Mouse (Mus musculus) lung, embryonic 16.5 days (tissue): ENCODE measurements at regions not wholly inside any gene's neighbourhood (a gene's known extent, or its start where the extent isn't known, plus 50 kb on each side); places are given as distances from the start of the nearest gene placed in this dataset.
A peak's percentile ranks its signal among the peaks of the same experiment; 100 is the strongest.

Source experiments
- ATAC-seq: fragments of 200-750 bp; cut with Nextera tagmentation; 2 replicates; pipeline ENCODE4 v1.8.0; 2017; ENCODE audit warnings: low read depth, mild to moderate bottlenecking, moderate library complexity
- H3K27ac ChIP-seq: fragments of 300-500 bp; sonication (generic); 2 replicates; pipeline ENCODE4 v1.5.1; 2014; ENCODE audit warnings: mild to moderate bottlenecking, control low read depth, low read length
- H3K27me3 ChIP-seq: fragments of 300-500 bp; sonication (generic); 2 replicates; pipeline ENCODE4 v1.6.1; 2014; ENCODE audit warnings: low read depth, low read length, mixed read lengths; ENCODE audit not compliant: control insufficient read depth, insufficient read depth
- H3K36me3 ChIP-seq: fragments of 300-500 bp; sonication (generic); 2 replicates; pipeline ENCODE4 v1.6.1; 2014; ENCODE audit warnings: low read length; ENCODE audit not compliant: control insufficient read depth, insufficient read depth
- H3K4me1 ChIP-seq: fragments of 300-500 bp; sonication (generic); replicated peaks from 2 replicates; pipeline ENCODE4 v1.6.1; 2014; ENCODE audit warnings: low read length, mixed read lengths; ENCODE audit not compliant: control insufficient read depth, insufficient read depth
- H3K4me2 ChIP-seq: fragments of 300-500 bp; sonication (generic); 2 replicates; pipeline ENCODE4 v1.6.1; 2014; ENCODE audit warnings: low read depth, low read length, control low read depth
- H3K4me3 ChIP-seq: fragments of 300-500 bp; sonication (generic); 2 replicates; pipeline ENCODE4 v1.5.1; 2014; ENCODE audit warnings: mild to moderate bottlenecking, low read length, control low read depth
- H3K9ac ChIP-seq: fragments of 300-500 bp; sonication (generic); 2 replicates; pipeline ENCODE4 v1.6.1; 2014; ENCODE audit warnings: low read length, control low read depth
- H3K9me3 ChIP-seq: fragments of 300-500 bp; sonication (generic); 2 replicates; pipeline ENCODE4 v1.6.1; 2016; ENCODE audit warnings: low read length; ENCODE audit not compliant: control insufficient read depth
- WGBS: fragments of 180-500 bp; shearing (Covaris S2); extraction: QIAGEN DNeasy Blood & Tissue Kit; methylation state at CpG from one replicate; pipeline ENCODE4 v1.1.7; 2014; 5-methylcytosine and 5-hydroxymethylcytosine counted together

DNA sequence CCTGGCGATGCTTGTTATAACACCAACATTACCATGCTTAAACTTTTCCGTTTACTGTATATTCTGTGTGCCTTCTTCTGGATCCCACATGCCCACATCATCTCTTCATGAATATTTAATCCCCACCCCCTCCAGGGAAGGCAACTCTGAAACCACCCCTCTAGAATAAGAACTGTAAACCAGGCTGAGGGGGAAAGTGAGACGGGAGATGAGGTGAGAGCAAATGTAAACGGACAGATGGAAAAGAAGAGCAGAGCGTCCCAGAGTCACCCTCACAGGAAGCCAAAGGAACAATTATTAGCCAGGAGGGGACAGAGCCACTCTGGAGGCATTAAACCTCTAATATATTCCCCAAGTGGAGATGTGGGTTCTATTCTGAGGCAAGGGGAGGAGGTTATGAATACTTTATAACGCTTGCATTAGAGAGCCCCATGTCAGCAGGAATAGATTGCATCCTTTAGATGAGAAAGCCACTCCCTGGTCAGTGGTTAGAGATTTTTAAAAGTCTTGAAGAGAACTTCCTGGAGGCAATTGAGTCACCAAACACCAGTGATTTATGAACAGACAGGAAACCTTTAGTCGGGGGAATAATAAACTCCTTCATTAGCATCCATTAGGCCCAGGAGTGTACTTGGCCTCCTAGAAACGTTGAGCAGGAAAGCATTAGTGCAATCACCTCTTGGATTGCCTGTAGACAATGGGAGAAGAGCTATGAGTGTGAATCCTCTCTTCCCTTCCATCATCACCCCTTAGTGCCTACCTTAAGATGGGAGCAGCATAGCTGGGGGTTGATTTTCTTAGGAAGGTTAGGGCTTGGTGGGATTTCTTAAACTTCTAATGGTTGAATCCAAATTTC is 220.1 kb downstream of the Elavl2 start:
- Histone ChIP-seq H3K4me1 (no peaks in the 10 kb centered on the region), H3K36me3 (no peaks in the 10 kb centered on the region), H3K9me3 (no peaks in the 10 kb centered on the region), H3K4me3 (no peak overlapping the region), H3K9ac (no peak overlapping the region), H3K27me3 (no peaks in the 10 kb centered on the region), H3K4me2 (no peak overlapping the region), H3K27ac (no peak overlapping the region)
- ATAC-seq = no peak
- 44% methylated on average over 8 of the region's 8 CpGs for WGBS

DNA sequence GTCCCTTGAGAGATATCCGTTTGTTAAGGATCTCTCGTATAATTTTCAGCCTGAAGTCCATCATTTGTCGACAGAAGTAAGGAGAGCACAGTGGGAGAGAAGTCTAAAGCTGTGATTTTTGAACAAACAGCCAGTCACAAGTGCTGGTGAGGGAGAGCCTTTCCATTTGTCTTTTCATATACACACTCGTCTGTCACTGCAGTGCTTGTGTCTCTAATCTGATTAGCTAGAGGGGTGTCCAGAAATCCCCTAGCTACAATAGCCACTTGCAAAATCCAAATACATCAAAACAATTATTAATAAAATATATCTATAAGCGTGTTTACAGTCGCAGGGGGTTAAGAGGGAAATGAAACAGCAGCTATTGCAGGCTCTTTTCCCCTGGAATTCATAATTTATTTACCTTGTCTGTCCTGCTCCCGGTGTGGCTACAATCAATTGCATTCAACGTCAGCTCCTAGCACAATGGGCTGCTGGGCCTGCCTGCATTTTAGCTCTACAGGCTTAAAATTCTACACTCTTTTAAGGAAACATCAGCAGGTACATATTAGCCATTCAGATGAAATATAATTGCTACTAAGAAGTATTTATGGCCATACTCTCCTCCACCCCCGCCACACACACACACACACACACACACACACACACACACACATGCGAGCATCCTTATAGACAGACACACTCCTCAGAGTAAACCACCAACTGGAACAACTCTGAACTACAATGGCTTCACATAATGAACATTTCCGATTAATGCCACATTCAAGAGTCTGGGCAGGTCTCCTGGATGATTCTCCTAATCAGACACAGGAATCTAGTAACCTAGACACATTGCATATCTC is 236.1 kb downstream of the Elavl2 start:
- H3K9me3 ChIP-seq = no peaks in the 10 kb centered on the region
- H3K4me2 ChIP-seq = no peak overlapping the region
- no peak for ATAC-seq
- no peaks in the 10 kb centered on the region for H3K36me3 ChIP-seq
- H3K27me3 ChIP-seq = no peaks in the 10 kb centered on the region
- H3K4me3 ChIP-seq = no peak overlapping the region
- H3K4me1 ChIP-seq = no peaks in the 10 kb centered on the region
- 50% methylated on average over 11 of the region's 11 CpGs for WGBS
- no peak overlapping the region for H3K9ac ChIP-seq
- no peak overlapping the region for H3K27ac ChIP-seq

GRCm38 (mm10) chr4:91157047-91157446 is 243.5 kb downstream of the Elavl2 start:
- no peaks in the 10 kb centered on the region for H3K27me3 ChIP-seq
- no peaks in the 10 kb centered on the region for H3K4me1 ChIP-seq
- no peaks in the 10 kb centered on the region for H3K36me3 ChIP-seq
- no peak overlapping the region for H3K9ac ChIP-seq
- H3K9me3 ChIP-seq = no peaks in the 10 kb centered on the region
- 54% methylated on average over 7 of the region's 7 CpGs for WGBS
- H3K27ac ChIP-seq = no peak overlapping the region
- no peak overlapping the region for H3K4me3 ChIP-seq
- H3K4me2 ChIP-seq = no peak overlapping the region
- peak; percentile 43; the same call in 1 of the 2 replicates for ATAC-seq

GRCm38 (mm10) chr4:91144666-91145065 is 255.9 kb downstream of the Elavl2 start:
- WGBS = 36% methylated on average over 7 of the region's 7 CpGs
- H3K4me1 ChIP-seq = no peaks in the 10 kb centered on the region
- no peak overlapping the region for H3K9ac ChIP-seq
- no peak overlapping the region for H3K27ac ChIP-seq
- H3K27me3 ChIP-seq = no peaks in the 10 kb centered on the region
- no peak for ATAC-seq
- H3K4me2 ChIP-seq = no peak overlapping the region
- no peaks in the 10 kb centered on the region for H3K9me3 ChIP-seq
- no peaks in the 10 kb centered on the region for H3K36me3 ChIP-seq
- no peak overlapping the region for H3K4me3 ChIP-seq

DNA sequence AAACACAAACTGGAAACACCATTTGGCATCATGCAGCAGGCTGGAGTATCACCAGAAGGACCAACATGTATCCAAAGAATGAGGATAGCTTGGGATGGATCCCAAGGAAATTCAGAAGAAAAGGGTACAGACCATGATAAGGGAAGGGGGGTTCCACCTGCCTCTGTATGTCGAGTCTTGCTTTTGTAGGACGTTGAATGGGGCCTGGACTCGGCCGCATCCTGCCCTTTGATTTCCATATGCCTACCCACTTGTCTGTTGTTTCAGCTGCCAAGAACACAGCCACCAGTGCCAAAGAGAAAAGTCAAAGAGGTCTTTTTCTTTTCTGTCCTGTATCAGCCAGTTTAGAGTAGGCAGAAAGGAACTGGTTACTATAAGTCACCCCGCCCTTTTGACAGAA is 256.7 kb downstream of the Elavl2 start:
- no peak for ATAC-seq
- H3K9me3 ChIP-seq = no peaks in the 10 kb centered on the region
- H3K36me3 ChIP-seq = no peaks in the 10 kb centered on the region
- H3K4me1 ChIP-seq = no peaks in the 10 kb centered on the region
- no peak overlapping the region for H3K4me2 ChIP-seq
- H3K4me3 ChIP-seq = no peak overlapping the region
- H3K9ac ChIP-seq = no peak overlapping the region
- 87% methylated on average over 5 of the region's 5 CpGs for WGBS
- H3K27me3 ChIP-seq = no peaks in the 10 kb centered on the region
- no peak overlapping the region for H3K27ac ChIP-seq

GRCm38 (mm10) chr4:91135327-91135726 is 265.3 kb downstream of the Elavl2 start:
- ATAC-seq = peak; percentile 36; the same call in 1 of the 2 replicates
- H3K36me3 ChIP-seq = no peaks in the 10 kb centered on the region
- no peak overlapping the region for H3K4me3 ChIP-seq
- H3K27me3 ChIP-seq = no peaks in the 10 kb centered on the region
- 56% methylated on average over 3 of the region's 3 CpGs for WGBS
- H3K4me2 ChIP-seq = no peak overlapping the region
- H3K9ac ChIP-seq = no peak overlapping the region
- H3K4me1 ChIP-seq = no peaks in the 10 kb centered on the region
- no peak overlapping the region for H3K27ac ChIP-seq
- no peaks in the 10 kb centered on the region for H3K9me3 ChIP-seq

- ATAC-seq = no peak
- Histone ChIP-seq H3K9ac (no peak overlapping the region), H3K9me3 (no peaks in the 10 kb centered on the region), H3K36me3 (no peaks in the 10 kb centered on the region), H3K27ac (no peak overlapping the region), H3K27me3 (no peaks in the 10 kb centered on the region), H3K4me3 (no peak overlapping the region), H3K4me1 (no peaks in the 10 kb centered on the region), H3K4me2 (no peak overlapping the region)
- 77% methylated on average over 7 of the region's 7 CpGs for WGBS
Observed at GRCm38 (mm10) chr4:91132266-91132665, 268.3 kb downstream of the Elavl2 start.

DNA sequence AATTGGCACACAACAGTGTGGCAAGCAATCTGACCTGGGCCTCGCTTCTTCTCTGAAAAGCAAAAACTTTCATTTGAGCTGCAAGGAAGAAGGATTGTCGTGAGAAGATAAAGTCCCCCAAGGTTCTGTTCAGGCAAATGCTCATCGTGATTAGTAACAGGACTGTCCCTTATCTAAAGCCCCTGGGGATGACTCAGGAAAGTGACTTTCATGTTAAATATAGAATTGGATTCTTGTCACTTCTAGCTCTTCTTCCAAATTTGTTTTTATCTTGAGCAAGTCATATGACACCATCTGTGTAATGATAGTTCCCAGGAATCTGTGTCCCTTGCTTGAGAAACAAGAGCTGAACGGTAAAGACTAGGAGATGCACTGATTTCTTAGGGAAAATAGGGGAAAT is 280.3 kb downstream of the Elavl2 start:
- Histone ChIP-seq H3K4me3 (no peak overlapping the region), H3K27me3 (no peaks in the 10 kb centered on the region), H3K4me1 (no peaks in the 10 kb centered on the region), H3K36me3 (no peaks in the 10 kb centered on the region), H3K9me3 (no peaks in the 10 kb centered on the region), H3K9ac (no peak overlapping the region), H3K4me2 (no peak overlapping the region), H3K27ac (no peak overlapping the region)
- no peak for ATAC-seq
- WGBS = 44% methylated on average over 4 of the region's 4 CpGs

DNA sequence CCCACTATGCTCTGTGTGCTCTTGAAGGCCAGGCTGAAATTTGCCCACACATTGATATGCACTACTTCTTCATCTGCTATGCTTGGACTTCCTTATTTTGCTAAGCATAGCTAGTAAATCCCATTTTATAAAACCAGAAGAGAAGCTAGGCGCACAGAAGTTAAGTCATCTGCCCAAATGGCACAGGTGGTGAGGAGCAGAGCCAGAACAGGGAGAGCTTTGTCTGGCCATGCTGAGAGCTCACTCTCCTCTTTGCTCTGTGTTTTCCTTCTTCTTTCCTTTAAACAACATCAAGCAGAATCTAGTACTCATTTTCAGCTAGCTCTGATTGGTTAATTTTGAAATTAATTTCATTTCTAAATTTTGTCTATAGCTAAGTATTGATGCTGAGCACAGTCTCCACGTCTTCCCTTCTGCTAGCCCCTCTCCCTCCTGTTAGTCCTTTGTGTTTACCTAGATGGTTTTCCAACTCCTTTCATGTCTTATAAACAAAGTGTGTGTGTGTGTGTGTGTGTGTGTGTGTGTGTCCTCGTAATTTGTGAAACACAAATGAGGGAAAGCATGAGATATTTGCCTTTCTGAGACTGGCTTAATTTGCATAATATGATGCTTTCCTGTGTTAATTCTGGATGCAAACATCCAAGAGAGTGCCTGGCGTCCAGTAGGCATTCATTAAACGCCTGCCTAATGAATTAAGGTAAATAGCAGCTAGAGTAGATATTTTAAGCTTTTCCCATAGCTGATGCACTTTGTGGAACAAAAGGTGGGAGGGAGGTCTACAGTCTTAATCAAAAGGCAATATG is 283.6 kb downstream of the Elavl2 start:
- H3K27me3 ChIP-seq = no peaks in the 10 kb centered on the region
- H3K4me2 ChIP-seq = no peak overlapping the region
- H3K27ac ChIP-seq = no peak overlapping the region
- no peak for ATAC-seq
- H3K4me1 ChIP-seq = no peaks in the 10 kb centered on the region
- H3K9ac ChIP-seq = no peak overlapping the region
- no peaks in the 10 kb centered on the region for H3K36me3 ChIP-seq
- WGBS = 61% methylated on average over 5 of the region's 5 CpGs
- H3K9me3 ChIP-seq = no peaks in the 10 kb centered on the region
- no peak overlapping the region for H3K4me3 ChIP-seq
